Mouse (Mus musculus) thymus, postnatal 36 days (tissue): ENCODE measurements at regions not wholly inside any gene's neighbourhood (a gene's known extent, or its start where the extent isn't known, plus 50 kb on each side); places are given as distances from the start of the nearest gene placed in this dataset.

ENCODE experiments used
- DNase-seq, 2 experiments: peaks; one replicate each; pipeline ENCODE4 v3.0.0; 2022; ENCODE audit warnings: mixed read lengths in 2 of 2

- DNase-seq: no peak
These were observed 115.8 kb downstream of the Lnpk start for GRCm38 (mm10) chr2:74463407-74463806.

- no peak for DNase-seq
These were observed 117.9 kb downstream of the Lnpk start for GRCm38 (mm10) chr2:74461211-74461844.

GRCm38 (mm10) chr2:74454431-74454830 is 124.8 kb downstream of the Lnpk start:
- DNase-seq: no peak

GRCm38 (mm10) chr2:74452679-74453078 is 126.6 kb downstream of the Lnpk start:
- DNase-seq: no peak

GRCm38 (mm10) chr2:74451578-74451977 is 127.7 kb downstream of the Lnpk start:
- DNase-seq: no peak

GRCm38 (mm10) chr2:74451038-74451437 is 128.2 kb downstream of the Lnpk start:
- no peak for DNase-seq

GRCm38 (mm10) chr2:74450064-74450765 is 129.0 kb downstream of the Lnpk start:
- no peak for DNase-seq

- DNase-seq: no peak
These were observed 143.9 kb downstream of the Lnpk start for GRCm38 (mm10) chr2:74435184-74435911.

- no peak for DNase-seq
These were observed 152.5 kb downstream of the Lnpk start for GRCm38 (mm10) chr2:74426746-74427145.

GRCm38 (mm10) chr2:74424726-74425125 is 154.5 kb downstream of the Lnpk start:
- DNase-seq: no peak

- DNase-seq: no peak
These were observed 163.1 kb downstream of the Lnpk start for GRCm38 (mm10) chr2:74416097-74416496.

GRCm38 (mm10) chr2:74414721-74415120 is 164.5 kb downstream of the Lnpk start:
- no peak for DNase-seq

- DNase-seq: no peak
These were observed 169.3 kb downstream of the Lnpk start for GRCm38 (mm10) chr2:74409856-74410404.

GRCm38 (mm10) chr2:74404493-74404892 is 174.7 kb downstream of the Lnpk start:
- no peak for DNase-seq

- no peak for DNase-seq
These were observed 188.2 kb downstream of the Lnpk start for GRCm38 (mm10) chr2:74391064-74391463.

GRCm38 (mm10) chr2:74388078-74388477 is 191.2 kb downstream of the Lnpk start:
- DNase-seq: no peak

- DNase-seq: no peak
These were observed 194.3 kb downstream of the Lnpk start for GRCm38 (mm10) chr2:74384918-74385317.

GRCm38 (mm10) chr2:74380574-74381287 is 198.5 kb downstream of the Lnpk start:
- no peak for DNase-seq

- DNase-seq: no peak
These were observed 200.5 kb downstream of the Lnpk start for GRCm38 (mm10) chr2:74378709-74379108.

- DNase-seq: no peak
These were observed 205.3 kb downstream of the Lnpk start for GRCm38 (mm10) chr2:74373938-74374337.

- DNase-seq: no peak
These were observed 206.2 kb downstream of the Lnpk start for GRCm38 (mm10) chr2:74373056-74373455.

GRCm38 (mm10) chr2:74363255-74363654 is 216.0 kb downstream of the Lnpk start:
- DNase-seq: no peak

- no peak for DNase-seq
These were observed 224.6 kb downstream of the Lnpk start for GRCm38 (mm10) chr2:74354591-74354990.
